ENCODE assay signal across 24 mouse cellular contexts in the genomic region with DNA sequence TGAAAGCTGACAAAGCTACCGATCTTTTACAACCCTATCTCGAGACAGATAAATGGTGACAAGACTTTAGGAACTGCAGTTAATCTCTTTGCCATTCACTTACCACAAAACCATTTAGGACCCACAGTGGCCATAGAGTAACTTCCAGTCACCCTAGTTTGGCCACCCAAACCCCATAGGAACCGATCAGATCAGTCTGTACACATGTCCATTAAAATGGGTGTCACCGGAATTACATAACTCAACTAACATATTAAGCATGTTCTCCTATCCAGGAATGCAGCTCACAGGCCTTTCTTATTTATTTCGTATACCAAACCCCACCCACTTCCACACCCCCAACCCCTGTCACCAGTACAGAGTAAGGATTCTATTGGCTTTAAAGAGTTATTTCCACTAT.
"Had no signal": no experiment of that assay in that cellular context is flagged by ENCODE, and none has a peak within 500 bp of the region (broad histone marks: within the 10 kb centered on the region; RNA-seq: fewer than 3 reads in every experiment).

No protein-coding gene starts in this region.

- H3K27ac ChIP-seq: heart, adult 2 months; heart, embryonic 13.5 days; heart, embryonic 15.5 days; hindbrain, embryonic 13.5 days; hindbrain, embryonic 15.5 days; hindbrain, postnatal 0 days; kidney, embryonic 15.5 days; kidney, postnatal 0 days; limb, embryonic 13.5 days; limb, embryonic 15.5 days had no signal

- ATAC-seq: hindbrain, postnatal 0 days; intestine, embryonic 16.5 days had no signal

- H3K4me3 ChIP-seq: heart, adult 2 months; heart, embryonic 13.5 days; heart, embryonic 15.5 days; hindbrain, embryonic 13.5 days; hindbrain, embryonic 15.5 days; kidney, embryonic 15.5 days; limb, embryonic 13.5 days; limb, embryonic 15.5 days had no signal

- H3K9ac ChIP-seq: heart, embryonic 13.5 days; heart, embryonic 15.5 days; hindbrain, embryonic 13.5 days; hindbrain, embryonic 15.5 days; kidney, embryonic 15.5 days; limb, embryonic 13.5 days; limb, embryonic 15.5 days had no signal

- H3K9me3 ChIP-seq: heart, embryonic 13.5 days; heart, embryonic 15.5 days; hindbrain, embryonic 13.5 days; hindbrain, embryonic 15.5 days; kidney, embryonic 15.5 days; limb, embryonic 13.5 days; limb, embryonic 15.5 days had no signal

- H3K27me3 ChIP-seq: heart, embryonic 13.5 days; heart, embryonic 15.5 days; hindbrain, embryonic 13.5 days; hindbrain, embryonic 15.5 days; kidney, embryonic 15.5 days; limb, embryonic 13.5 days; limb, embryonic 15.5 days had no signal

- DNase-seq: gastrocnemius, postnatal 14 days; gastrocnemius, postnatal 36 days; heart, adult 2 months; heart, postnatal 14 days; heart, postnatal 36 days; kidney, adult 11 months; kidney, adult 2 months; kidney, adult 9 months; kidney, postnatal 14 days; kidney, postnatal 36 days; layer of hippocampus, adult 9-11 months; layer of hippocampus, postnatal 36 days; left cerebral cortex, postnatal 4 days had no signal

- H3K36me3 ChIP-seq: limb, embryonic 15.5 days had no signal

- H3K4me2 ChIP-seq: heart, embryonic 11.5 days; heart, embryonic 13.5 days; heart, embryonic 15.5 days; hindbrain, embryonic 13.5 days; hindbrain, embryonic 15.5 days; kidney, embryonic 15.5 days; limb, embryonic 13.5 days; limb, embryonic 15.5 days had no signal
